Mouse (Mus musculus): ENCODE measurements at regions not wholly inside any gene's neighbourhood (a gene's known extent, or its start where the extent isn't known, plus 50 kb on each side); places are given as distances from the start of the nearest gene placed in this dataset.

GRCm38 (mm10) chr14:106190721-106191120 is 84.7 kb downstream of the Trim52 start:
- DNase-seq (ENCODE audit: low read depth, low spot score), result no peak

- DNase-seq (ENCODE audit: low read depth, low spot score), result no peak
Observed at GRCm38 (mm10) chr14:106193583-106193982, 87.6 kb downstream of the Trim52 start.

GRCm38 (mm10) chr14:106194104-106194503 is 88.1 kb downstream of the Trim52 start:
- peak; percentile 3 for DNase-seq (ENCODE audit: low read depth, low spot score)

GRCm38 (mm10) chr14:106197826-106198225 is 91.8 kb downstream of the Trim52 start:
- no peak for DNase-seq (ENCODE audit: low read depth, low spot score)

GRCm38 (mm10) chr14:106199109-106199508 is 93.1 kb downstream of the Trim52 start:
- DNase-seq (ENCODE audit: low read depth, low spot score), result no peak

GRCm38 (mm10) chr14:106199536-106200319 is 93.7 kb downstream of the Trim52 start:
- DNase-seq (ENCODE audit: low read depth, low spot score), result no peak

GRCm38 (mm10) chr14:106211062-106211461 is 105.1 kb downstream of the Trim52 start:
- no peak for DNase-seq (ENCODE audit: low read depth, low spot score)

- DNase-seq (ENCODE audit: low read depth, low spot score), result peak; percentile 15
Observed at GRCm38 (mm10) chr14:106217681-106218080, 111.7 kb downstream of the Trim52 start.

- DNase-seq (ENCODE audit: low read depth, low spot score), result no peak
Observed at GRCm38 (mm10) chr14:106219293-106219797, 113.3 kb downstream of the Trim52 start.

GRCm38 (mm10) chr14:106225401-106225800 is 119.4 kb downstream of the Trim52 start:
- DNase-seq (ENCODE audit: low read depth, low spot score), result no peak

- no peak for DNase-seq (ENCODE audit: low read depth, low spot score)
Observed at GRCm38 (mm10) chr14:106241721-106242405, 135.9 kb downstream of the Trim52 start.

GRCm38 (mm10) chr14:106259396-106260108 is 153.6 kb downstream of the Trim52 start:
- no peak for DNase-seq (ENCODE audit: low read depth, low spot score)

- DNase-seq (ENCODE audit: low read depth, low spot score), result no peak
Observed at GRCm38 (mm10) chr14:106265290-106265689, 159.3 kb downstream of the Trim52 start.

- no peak for DNase-seq (ENCODE audit: low read depth, low spot score)
Observed at GRCm38 (mm10) chr14:106267679-106268561, 161.9 kb downstream of the Trim52 start.

GRCm38 (mm10) chr14:106269680-106270079 is 163.7 kb downstream of the Trim52 start:
- DNase-seq (ENCODE audit: low read depth, low spot score), result no peak

GRCm38 (mm10) chr14:106313558-106313957 is 207.6 kb downstream of the Trim52 start:
- DNase-seq (ENCODE audit: low read depth, low spot score), result no peak

GRCm38 (mm10) chr14:106314079-106314551 is 208.1 kb downstream of the Trim52 start:
- DNase-seq (ENCODE audit: low read depth, low spot score), result no peak

- no peak for DNase-seq (ENCODE audit: low read depth, low spot score)
Observed at GRCm38 (mm10) chr14:106318767-106319166, 212.8 kb downstream of the Trim52 start.

- no peak for DNase-seq (ENCODE audit: low read depth, low spot score)
Observed at GRCm38 (mm10) chr14:106327653-106328283, 221.8 kb downstream of the Trim52 start.

Data from ES-CJ7 (cell line).